Mouse (Mus musculus) adrenal gland, postnatal 4 days (tissue): ENCODE results near the gene Adamts12. TPM values are rescaled to one million over a fixed set of nuclear protein-coding genes. Genes with fewer than 3 reads are reported as not detected.

Source experiments
- DNase-seq, 2 experiments: peaks; one replicate each; pipeline ENCODE4 v3.0.0; 2021 to 2022; ENCODE audit warnings: low spot score in 2 of 2, mixed read lengths in 2 of 2
- total RNA-seq, 2 experiments: library from RNA; stranded (reverse); gene quantifications; 2 replicates each; pipeline ENCODE4 v1.2.3; 2021

Gene Adamts12
- total RNA-seq, 2 experiments from 2014 or later, result 18.0 to 19.5 TPM

GRCm38 (mm10) chr15:11392903-11393302 lies 328.3 kb downstream of the Adamts12 start:
- DNase-seq, result no peak

- no peak for DNase-seq
These were observed 331.8 kb downstream of the Adamts12 start for GRCm38 (mm10) chr15:11396421-11396820.

Other genes starting within 250 kb of the Adamts12 start
- 10 to 100 TPM in 1 of 2 experiments, 1 to 10 TPM in 1; 8.5 to 15.4 TPM for gene C1qtnf3, start 112.5 kb upstream of the Adamts12 start, total RNA-seq
- gene Amacr, start 83.0 kb upstream of the Adamts12 start, total RNA-seq, result 10 to 100 TPM; 19.5 to 21.0 TPM
- gene Slc45a2, start 64.1 kb upstream of the Adamts12 start, total RNA-seq, result not detected
- under 1 TPM; 0.06 to 0.11 TPM for gene Rxfp3, start 26.8 kb upstream of the Adamts12 start, total RNA-seq